Mouse (Mus musculus) megakaryocyte, adult 5-6 weeks (primary cell): ENCODE results near the gene Sephs2. TPM values are rescaled to one million over a fixed set of nuclear protein-coding genes. Genes with fewer than 3 reads are reported as not detected.
A peak's percentile ranks its signal among the peaks of the same experiment; 100 is the strongest.

Experiments
- ATAC-seq: 2 replicates; pipeline ENCODE4 v1.8.0; 2016; ENCODE audit warnings: mild to moderate bottlenecking, inconsistent platforms; ENCODE audit not compliant: poor library complexity, severe bottlenecking
- total RNA-seq, 2 experiments: library from RNA; stranded (forward) in 1 of 2; stranded (reverse) in 1 of 2; fragments of 153-499, 151-499 nt in 1 of 2; fragments of 221-1000, 200-1000 nt in 1 of 2; gene quantifications; 2 replicates each; pipeline versions ENCODE4 v1.2.3 to v1.2.4; 2015 to 2017

Gene Sephs2
- total RNA-seq (2015), result 55.5 and 61.6 TPM in 2 replicates
- total RNA-seq (2017), result 130 and 138 TPM in 2 replicates

- ATAC-seq, result peak; percentile 80
Observed at GRCm38 (mm10) chr7:127273925-127274789, at the start of gene Sephs2. Sephs2 (minus strand) TSS chr7:127274055.

DNA sequence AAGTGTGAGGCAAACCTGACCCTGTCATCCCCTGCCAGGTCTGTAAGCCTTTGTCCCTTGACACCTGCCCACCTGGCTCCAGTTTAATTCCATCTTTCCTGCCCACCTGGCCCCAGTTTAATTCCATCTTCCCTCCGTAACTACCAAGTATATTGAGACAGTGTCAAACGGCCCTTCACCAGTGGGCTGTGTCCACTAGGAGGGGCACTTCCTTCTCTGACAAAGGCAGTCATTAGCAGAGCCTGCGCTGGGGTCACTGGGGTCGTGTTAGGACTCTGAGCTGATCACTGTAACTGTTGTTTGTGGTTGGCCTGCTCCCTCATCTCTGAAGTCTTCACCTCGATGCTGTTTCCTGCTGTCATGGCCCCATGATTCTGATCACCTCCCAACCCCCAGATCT is 48.2 kb upstream of the Sephs2 start:
- no peak for ATAC-seq

- no peak for ATAC-seq
Observed at GRCm38 (mm10) chr7:127321106-127321505, 47.3 kb upstream of the Sephs2 start.

GRCm38 (mm10) chr7:127313912-127314311 is 40.1 kb upstream of the Sephs2 start:
- ATAC-seq, result no peak

DNA sequence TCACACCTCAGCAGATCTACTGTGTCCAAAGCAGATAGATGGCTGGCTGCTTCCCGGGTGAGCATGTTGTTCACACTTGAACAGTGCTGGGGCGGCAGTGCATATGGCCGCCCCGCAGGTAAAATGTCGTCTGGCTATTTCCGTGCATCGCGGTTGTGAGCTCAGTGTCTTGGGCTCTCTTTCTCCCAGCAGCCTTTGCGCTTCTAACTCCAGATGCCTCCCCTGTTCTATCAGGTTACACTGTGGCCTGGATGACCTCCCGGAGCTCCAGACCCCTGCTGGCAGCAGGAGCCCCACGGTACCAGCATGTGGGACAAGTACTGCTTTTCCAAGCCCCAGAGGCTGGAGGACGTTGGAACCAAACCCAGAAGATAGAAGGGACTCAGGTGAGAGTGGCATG is 36.1 kb upstream of the Sephs2 start:
- no peak for ATAC-seq

DNA sequence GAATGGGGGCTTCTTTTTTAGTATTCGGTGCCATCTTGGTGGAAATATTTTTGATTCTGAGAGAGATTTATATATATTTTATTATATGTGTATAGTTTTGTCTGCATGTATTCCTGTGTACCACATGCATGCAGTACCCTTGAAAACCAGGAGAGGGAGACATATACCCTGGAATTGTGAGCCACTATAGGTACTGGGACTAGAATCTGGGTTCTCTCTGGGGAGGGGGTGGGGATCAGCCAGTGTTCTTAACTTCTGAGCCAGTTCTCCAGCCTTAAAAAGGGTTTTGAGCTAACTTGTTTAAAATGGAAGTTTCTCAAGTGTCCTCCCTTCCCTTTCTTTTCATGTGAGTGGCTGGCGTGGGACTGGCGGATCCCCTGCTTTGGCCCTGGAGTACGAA is 35.0 kb upstream of the Sephs2 start:
- peak; percentile 62; the same call in 1 of the 2 replicates for ATAC-seq

DNA sequence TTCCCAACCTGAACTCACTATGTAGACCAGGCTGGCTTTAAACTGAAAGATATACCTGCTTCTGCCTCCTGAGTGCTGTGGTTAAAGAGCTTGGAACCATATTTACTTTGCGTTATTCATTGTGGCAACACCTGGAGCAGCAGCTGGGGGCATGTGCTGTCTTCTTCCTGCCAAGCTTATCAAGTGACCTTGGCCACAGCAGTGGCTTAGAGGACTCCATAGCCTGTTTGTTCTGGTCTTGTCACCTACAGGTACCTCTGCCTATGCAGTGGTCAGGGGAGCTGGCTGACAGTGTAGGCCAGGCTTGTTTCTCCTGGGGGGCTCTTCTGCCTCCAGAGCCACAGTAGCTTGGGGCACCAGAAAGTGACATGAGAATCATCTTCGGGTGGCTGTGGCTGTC is 34.6 kb upstream of the Sephs2 start:
- ATAC-seq, result no peak

GRCm38 (mm10) chr7:127297586-127298193 is 23.8 kb upstream of the Sephs2 start:
- no peak for ATAC-seq

DNA sequence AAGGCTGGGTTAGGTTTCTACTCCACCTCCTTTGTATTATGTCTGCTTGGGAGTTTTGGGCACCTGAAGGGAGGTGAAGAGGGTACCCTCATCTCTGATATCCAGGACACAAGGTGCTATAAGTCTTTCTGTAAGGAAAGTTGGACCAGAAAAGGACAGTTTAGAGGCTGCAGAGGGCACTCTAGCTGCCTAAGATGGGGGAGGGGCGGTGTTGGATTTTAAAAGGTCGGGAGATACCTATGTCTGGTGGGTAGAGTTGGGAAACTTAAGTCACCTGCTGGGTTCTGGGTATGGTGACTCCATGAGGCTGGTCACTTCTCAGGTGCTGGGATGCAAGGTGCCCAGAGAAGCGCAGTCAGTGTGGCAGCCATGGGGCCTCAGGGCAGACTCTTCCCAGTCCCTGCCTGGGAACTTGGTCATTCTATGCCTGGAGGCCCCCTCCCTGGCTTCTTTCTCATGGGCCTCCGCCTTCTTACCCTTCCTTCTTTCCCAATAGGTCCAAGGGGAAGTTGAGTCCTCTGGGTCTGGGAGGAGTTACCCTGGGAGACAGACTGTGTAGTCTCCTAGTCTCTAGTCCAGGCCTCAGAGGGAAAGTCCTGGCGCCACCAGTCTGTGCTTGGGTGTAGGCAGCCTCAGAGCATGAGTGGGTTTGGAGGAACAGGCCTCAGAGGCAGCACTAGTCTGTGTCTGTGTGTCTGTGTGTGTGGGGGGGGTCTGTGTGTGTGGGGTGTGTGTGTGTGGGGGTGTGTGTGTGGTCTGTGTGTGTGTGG is 23.1 kb upstream of the Sephs2 start:
- ATAC-seq, result peak; percentile 50

DNA sequence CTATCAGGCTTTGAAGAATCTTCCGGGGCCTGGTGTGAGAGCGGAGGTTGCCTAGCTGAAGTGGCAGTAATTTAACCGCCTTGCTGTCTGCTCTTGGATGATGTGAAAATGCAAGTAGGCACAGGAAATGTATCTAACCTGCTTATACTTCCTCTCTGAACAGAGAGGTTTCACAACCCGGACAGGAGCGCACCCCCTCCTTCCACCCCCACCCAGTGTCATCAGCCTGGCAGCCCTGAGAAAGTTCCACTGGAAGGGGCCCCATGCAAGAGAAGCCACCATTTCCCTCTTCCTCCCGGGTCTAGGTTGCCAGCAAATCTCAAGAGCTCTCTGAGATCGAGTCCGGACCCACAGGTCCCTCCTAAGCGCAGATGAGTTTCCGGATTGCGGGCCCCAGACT is 22.2 kb upstream of the Sephs2 start, which contains the start of gene Itgal:
Gene Itgal, plus strand, starts transcription at position 163 of the 400 bp plus-strand sequence.
- peak; percentile 96 for ATAC-seq

- ATAC-seq, result peak; percentile 49
Observed at GRCm38 (mm10) chr7:127290142-127290541, 16.3 kb upstream of the Sephs2 start.

DNA sequence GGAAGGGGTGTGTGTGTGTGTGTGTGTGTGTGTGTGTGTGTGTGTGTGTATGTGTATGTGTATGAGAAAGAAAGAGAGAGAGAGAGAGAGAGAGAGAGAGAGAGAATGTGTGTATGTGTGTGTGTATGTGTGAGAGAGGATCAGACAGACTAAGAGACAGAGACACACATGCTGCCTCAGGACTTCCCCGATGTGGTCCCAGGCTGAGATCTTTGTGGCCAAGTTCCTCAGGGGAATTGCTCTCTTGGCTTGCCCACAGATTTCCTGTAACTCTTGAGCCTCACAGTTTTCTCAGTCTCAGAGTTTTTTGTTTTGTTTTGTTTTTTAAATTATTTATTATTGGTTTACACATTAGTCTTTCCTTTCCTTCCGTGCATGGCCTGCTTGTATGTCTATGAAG is 15.5 kb upstream of the Sephs2 start:
- ATAC-seq, result no peak

GRCm38 (mm10) chr7:127287940-127288339 is 14.1 kb upstream of the Sephs2 start:
- peak; percentile 82 for ATAC-seq

GRCm38 (mm10) chr7:127285154-127285553 is 11.3 kb upstream of the Sephs2 start:
- ATAC-seq, result peak; percentile 62

DNA sequence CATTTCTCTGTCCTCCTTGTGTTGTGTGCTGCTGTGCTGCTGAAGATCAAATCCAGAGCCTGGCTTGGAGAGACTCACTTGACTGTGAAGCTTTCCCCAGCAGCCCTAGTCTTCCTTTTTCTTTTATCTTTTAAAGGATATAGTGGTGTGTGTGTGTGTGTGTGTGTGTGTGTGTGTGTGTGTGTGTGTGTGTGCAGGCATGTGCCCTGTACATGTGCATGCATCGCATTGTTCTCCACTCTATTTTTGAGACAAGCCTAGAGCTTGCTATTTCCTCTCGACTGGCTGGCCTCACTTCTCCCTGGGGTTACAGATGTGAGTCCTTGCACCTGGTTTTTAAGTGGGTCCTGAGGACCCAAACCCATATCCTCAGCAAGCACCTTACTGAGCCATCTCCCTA is 8.3 kb upstream of the Sephs2 start:
- no peak for ATAC-seq

DNA sequence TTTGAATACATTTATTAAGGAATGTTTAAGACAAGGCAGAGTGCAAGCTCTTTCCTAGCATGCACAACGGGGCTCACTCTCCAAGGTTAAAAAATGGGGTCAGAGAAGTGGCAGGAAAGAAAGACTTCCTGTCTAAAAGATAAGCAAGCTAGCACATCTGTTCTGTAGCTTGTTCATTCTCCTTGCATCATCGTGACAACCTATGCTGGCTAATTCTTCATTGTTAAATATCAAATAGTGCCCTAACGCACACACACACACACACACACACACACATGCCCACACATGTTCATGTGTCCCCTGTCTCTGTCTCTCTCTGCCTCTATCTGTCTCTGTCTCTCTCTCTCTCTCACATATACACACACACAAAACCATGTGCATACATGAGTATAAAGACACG is 7.3 kb upstream of the Sephs2 start:
- ATAC-seq, result no peak

- ATAC-seq, result no peak
Observed at GRCm38 (mm10) chr7:127280092-127280491, 6.2 kb upstream of the Sephs2 start.

DNA sequence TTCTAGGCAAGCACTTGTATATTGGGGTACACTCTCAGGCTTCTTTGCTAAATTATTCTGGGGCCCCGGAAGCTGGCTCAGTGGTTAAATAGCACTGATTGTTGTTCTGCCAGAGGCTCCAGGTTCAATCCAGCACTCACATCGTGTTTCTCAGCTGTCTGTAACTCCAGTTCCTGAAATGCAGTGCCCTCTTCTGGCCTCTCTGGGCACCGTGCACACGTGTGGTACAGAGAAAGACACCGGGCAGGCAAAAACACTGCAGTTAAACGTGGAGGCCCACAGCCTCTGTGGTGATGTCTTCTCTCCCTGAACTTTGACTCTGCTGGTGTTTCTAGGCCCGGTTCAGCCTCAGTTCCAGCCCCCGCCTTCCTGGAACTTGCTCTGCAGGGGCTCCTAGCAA is 4.5 kb upstream of the Sephs2 start:
- ATAC-seq, result peak; percentile 59

DNA sequence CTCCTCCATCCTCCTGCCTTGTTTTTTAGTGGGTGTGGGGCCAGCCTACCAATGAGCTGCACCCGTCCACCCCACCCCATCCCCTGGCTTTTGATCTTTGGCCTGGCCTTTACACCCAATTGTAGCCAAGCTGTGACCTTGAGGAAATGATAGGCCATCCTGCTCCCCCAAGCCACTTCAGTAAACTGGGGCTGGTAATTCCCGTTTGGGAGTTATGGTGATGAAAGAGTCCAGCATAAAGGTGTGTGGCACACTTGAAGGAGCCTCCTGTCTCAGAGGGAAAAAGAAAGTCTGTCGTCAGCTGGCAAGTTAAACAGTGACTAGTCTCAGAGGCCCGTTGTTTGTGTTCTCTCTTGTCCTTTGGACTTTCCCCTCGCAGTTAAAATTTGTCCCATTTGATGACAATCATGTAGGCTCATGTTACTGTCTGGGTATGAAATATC is 2.7 kb upstream of the Sephs2 start:
- ATAC-seq, result no peak

DNA sequence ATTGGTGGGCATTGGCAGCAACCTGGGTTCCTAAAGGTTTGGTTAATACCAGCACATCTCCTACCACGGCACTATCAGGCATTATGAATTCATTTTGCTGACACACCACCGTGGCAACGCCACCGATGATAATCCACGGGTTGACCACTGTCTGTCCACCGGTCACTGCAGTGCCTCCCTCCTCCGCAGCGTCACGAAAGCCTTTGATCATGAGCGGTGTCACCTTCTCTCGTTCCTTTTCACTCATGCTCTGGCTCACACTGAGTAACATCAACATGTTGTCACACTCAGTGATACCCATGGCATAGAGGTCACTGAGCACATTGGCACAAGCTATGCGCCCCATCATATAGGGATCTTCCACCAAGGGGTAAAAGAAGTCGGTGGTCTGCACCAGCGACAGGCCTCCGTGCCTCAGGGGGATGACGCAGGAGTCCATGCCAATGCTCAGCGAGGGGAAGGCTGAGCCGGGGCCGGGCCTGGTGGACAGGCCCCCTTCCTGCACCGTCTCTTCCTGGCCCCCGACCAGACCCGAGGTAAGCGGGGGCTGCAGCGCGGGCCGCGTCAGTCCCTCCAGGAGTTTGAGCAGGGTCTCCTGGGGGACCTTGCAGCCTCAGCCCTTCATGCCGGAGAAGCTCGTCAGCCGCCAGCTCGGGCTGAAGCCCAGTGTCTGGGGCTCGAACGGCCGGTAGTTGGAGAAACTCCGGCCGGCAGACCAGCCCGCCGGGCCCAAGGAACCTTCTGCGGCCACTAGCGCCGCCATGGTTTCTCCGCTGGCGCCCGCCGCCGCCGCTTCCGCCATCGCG is 534 bp downstream of the Sephs2 start:
- ATAC-seq, result peak; percentile 5; the same call in 1 of the 2 replicates
